Mouse (Mus musculus) myocyte (in vitro differentiated cells): Measurements from ENCODE around the gene Zc3h18. TPM values are rescaled to one million over a fixed set of nuclear protein-coding genes. Genes with fewer than 3 reads are reported as not detected.

Source experiments
- H3K27me3 ChIP-seq: one replicate; pipeline ENCODE4 v1.6.1; 2011; ENCODE audit not compliant: control insufficient read depth, insufficient read depth, insufficient read length
- H3K36me3 ChIP-seq: one replicate; pipeline ENCODE4 v1.6.1; 2011; ENCODE audit not compliant: control insufficient read depth, insufficient read depth
- H3K4me2 ChIP-seq: one replicate; pipeline ENCODE4 v1.6.1; 2011; ENCODE audit warnings: low read depth, control low read depth
- H3K4me3 ChIP-seq: one replicate; pipeline ENCODE4 v1.5.1; 2011; ENCODE audit warnings: mild to moderate bottlenecking, control low read depth, moderate library complexity
- H3K79me2 ChIP-seq: one replicate; pipeline ENCODE4 v1.6.1; 2011; ENCODE audit not compliant: control insufficient read depth, insufficient read depth
- H3ac ChIP-seq: one replicate; pipeline ENCODE4 v1.6.1; 2011; ENCODE audit not compliant: control insufficient read depth, insufficient read length
- CEBPB ChIP-seq: IDR thresholded peaks from 2 replicates; pipeline ENCODE4 v1.6.1; 2011; ENCODE audit warnings: mild to moderate bottlenecking, moderate library complexity; ENCODE audit not compliant: poor library complexity, insufficient read depth, severe bottlenecking
- E2F4 ChIP-seq: IDR thresholded peaks from one replicate; pipeline ENCODE4 v1.6.1; 2011; ENCODE audit warnings: mild to moderate bottlenecking, control low read depth, moderate library complexity; ENCODE audit not compliant: insufficient read depth
- MAX ChIP-seq: IDR thresholded peaks from one replicate; pipeline ENCODE4 v1.6.1; 2011; ENCODE audit warnings: low read depth, mild to moderate bottlenecking, control low read depth
- MYOD1 ChIP-seq, 3 experiments: IDR thresholded peaks; one replicate each; pipeline ENCODE4 v1.6.1; 2011; ENCODE audit warnings: control low read depth in 2 of 3, low read depth in 2 of 3, mild to moderate bottlenecking in 2 of 3, moderate library complexity in 1 of 3; ENCODE audit not compliant: insufficient read length in 2 of 3, control insufficient read depth in 1 of 3
- MYOG ChIP-seq, 3 experiments: IDR thresholded peaks; one replicate each; pipeline ENCODE4 v1.6.1; 2011; ENCODE audit warnings: control low read depth in 2 of 3, low read depth in 2 of 3, mild to moderate bottlenecking in 2 of 3; ENCODE audit not compliant: insufficient read length in 2 of 3, control insufficient read depth in 1 of 3, insufficient read depth in 1 of 3
- POLR2A ChIP-seq: IDR thresholded peaks from one replicate; pipeline ENCODE4 v1.6.1; 2011; ENCODE audit warnings: low read depth, mild to moderate bottlenecking, control low read depth, moderate library complexity; ENCODE audit not compliant: insufficient read length
- POLR2AphosphoS2 ChIP-seq: IDR thresholded peaks from one replicate; pipeline ENCODE4 v1.6.1; 2011; ENCODE audit warnings: low read depth, control low read depth; ENCODE audit not compliant: insufficient read length
- REST ChIP-seq: IDR thresholded peaks from one replicate; pipeline ENCODE4 v1.6.1; 2011; ENCODE audit warnings: mild to moderate bottlenecking, control low read depth, moderate library complexity; ENCODE audit not compliant: insufficient read depth, insufficient read length
- SRF ChIP-seq: IDR thresholded peaks from one replicate; pipeline ENCODE4 v1.6.1; 2011; ENCODE audit warnings: low read depth; ENCODE audit not compliant: control insufficient read depth, insufficient read length
- TCF12 ChIP-seq: IDR thresholded peaks from one replicate; pipeline ENCODE4 v1.6.1; 2011; ENCODE audit warnings: mild to moderate bottlenecking, control low read depth; ENCODE audit not compliant: poor library complexity, insufficient read depth, severe bottlenecking
- TCF3 ChIP-seq: IDR thresholded peaks from one replicate; pipeline ENCODE4 v1.6.1; 2011; ENCODE audit warnings: low read depth, control low read depth; ENCODE audit not compliant: insufficient read length
- USF1 ChIP-seq: IDR thresholded peaks from one replicate; pipeline ENCODE4 v1.6.1; 2011; ENCODE audit warnings: low read depth, mild to moderate bottlenecking, control low read depth, moderate library complexity
- polyA plus RNA-seq: library from polyadenylated mRNA; unstranded; fragments of >200 nt; fragmentation: generic; extraction: Trizol; gene quantifications from one replicate; pipeline ENCODE4 v1.2.1, GENCODE M21; 2012; ENCODE audit warnings: missing spikeins

Gene Zc3h18
- polyA plus RNA-seq, 1 experiment: 28.8 TPM

- Histone ChIP-seq H3K4me3 (no peak overlapping the region), H3K36me3 (no peaks in the 10 kb centered on the region), H3K4me2 (no peak overlapping the region), H3ac (no peak overlapping the region), H3K27me3 (no peaks in the 10 kb centered on the region), H3K79me2 (no peaks in the 10 kb centered on the region)
- TF ChIP-seq MAX: no peak
- no peak for TF ChIP-seq MYOG (IDR thresholded peaks at IDR 0.05; ENCODE audit: control insufficient read depth in 1 of 3, insufficient read depth in 1 of 3, insufficient read length in 2 of 3, low read depth in 2 of 3)
- TF ChIP-seq TCF12: no peak
- no peak for TF ChIP-seq POLR2A
- TF ChIP-seq TCF3: no peak
- TF ChIP-seq CEBPB: no peak
- no peak for TF ChIP-seq REST
- TF ChIP-seq E2F4: no peak
- no peak for TF ChIP-seq USF1
- TF ChIP-seq MYOD1 (IDR thresholded peaks at IDR 0.05; ENCODE audit: control insufficient read depth in 1 of 3, insufficient read length in 2 of 3, low read depth in 2 of 3): no peak
- no peak for TF ChIP-seq SRF
- no peak for TF ChIP-seq POLR2AphosphoS2
These were observed 25.9 kb upstream of the Zc3h18 start for GRCm38 (mm10) chr8:122350309-122351089.

GRCm38 (mm10) chr8:122354157-122354556 is 22.3 kb upstream of the Zc3h18 start:
- Histone ChIP-seq H3K36me3 (no peaks in the 10 kb centered on the region), H3K79me2 (no peaks in the 10 kb centered on the region), H3K4me3 (no peak overlapping the region), H3K4me2 (no peak overlapping the region), H3K27me3 (no peaks in the 10 kb centered on the region), H3ac (no peak overlapping the region)
- TF ChIP-seq MAX (no peak), E2F4 (no peak), CEBPB (no peak), SRF (no peak), POLR2A (no peak), USF1 (no peak), MYOD1 (IDR thresholded peaks at IDR 0.05; ENCODE audit: control insufficient read depth in 1 of 3, insufficient read length in 2 of 3, low read depth in 2 of 3) (no peak), REST (no peak), TCF12 (no peak), MYOG (IDR thresholded peaks at IDR 0.05; ENCODE audit: control insufficient read depth in 1 of 3, insufficient read depth in 1 of 3, insufficient read length in 2 of 3, low read depth in 2 of 3) (no peak)

- Histone ChIP-seq H3K27me3 (no peaks in the 10 kb centered on the region), H3ac (no peak overlapping the region), H3K36me3 (no peaks in the 10 kb centered on the region), H3K4me3 (no peak overlapping the region), H3K79me2 (no peaks in the 10 kb centered on the region), H3K4me2 (peak overlapping the region; percentile 70)
- TF ChIP-seq TCF12: no peak
- peak in 1 of 3 experiments; percentile 15 for TF ChIP-seq MYOD1 (IDR thresholded peaks at IDR 0.05; ENCODE audit: control insufficient read depth in 1 of 3, insufficient read length in 2 of 3, low read depth in 2 of 3)
These were observed 20.5 kb upstream of the Zc3h18 start for GRCm38 (mm10) chr8:122355642-122356606.

- no peaks in the 10 kb centered on the region for H3K27me3 ChIP-seq
- H3K79me2 ChIP-seq: no peaks in the 10 kb centered on the region
- no peaks in the 10 kb centered on the region for H3K36me3 ChIP-seq
- H3K4me3 ChIP-seq: no peak overlapping the region
- TF ChIP-seq TCF12 (no peak), MYOD1 (IDR thresholded peaks at IDR 0.05; ENCODE audit: control insufficient read depth in 1 of 3, insufficient read length in 2 of 3, low read depth in 2 of 3) (no peak), E2F4 (no peak), CEBPB (no peak), SRF (no peak), TCF3 (no peak), REST (no peak), POLR2A (no peak), MYOG (IDR thresholded peaks at IDR 0.05; ENCODE audit: control insufficient read depth in 1 of 3, insufficient read depth in 1 of 3, insufficient read length in 2 of 3, low read depth in 2 of 3) (no peak), MAX (no peak)
- no peak overlapping the region for H3K4me2 ChIP-seq
- no peak overlapping the region for H3ac ChIP-seq
These were observed 19.2 kb upstream of the Zc3h18 start for GRCm38 (mm10) chr8:122357202-122357601.
